Mouse (Mus musculus) stomach, postnatal 0 days (tissue): ENCODE results near the gene Pgs1. TPM values are rescaled to one million over a fixed set of nuclear protein-coding genes. Genes with fewer than 3 reads are reported as not detected.

ENCODE experiments used
- ATAC-seq: fragments of 200-750 bp; cut with Nextera tagmentation; 2 replicates; pipeline ENCODE4 v1.8.0; 2017; ENCODE audit not compliant: low FRiP score, low TSS enrichment
- DNase-seq: peaks from one replicate; pipeline ENCODE4 v3.0.0-alpha.2; 2016; ENCODE audit warnings: low spot score
- H3K27ac ChIP-seq: fragments of 300-500 bp; sonication (generic); replicated peaks from 2 replicates; pipeline ENCODE4 v1.5.1; 2014; ENCODE audit warnings: mild to moderate bottlenecking, control low read depth
- H3K27me3 ChIP-seq: fragments of 300-500 bp; sonication (generic); 2 replicates; pipeline ENCODE4 v1.6.1; 2014; ENCODE audit warnings: low read length; ENCODE audit not compliant: control insufficient read depth, insufficient read depth
- H3K36me3 ChIP-seq: fragments of 300-500 bp; sonication (generic); 2 replicates; pipeline ENCODE4 v1.6.1; 2014; ENCODE audit warnings: low read length, mixed read lengths; ENCODE audit not compliant: control insufficient read depth, insufficient read depth
- H3K4me1 ChIP-seq: fragments of 300-500 bp; sonication (generic); replicated peaks from 2 replicates; pipeline ENCODE4 v1.6.1; 2014; ENCODE audit warnings: antibody characterized with exemption; ENCODE audit not compliant: control insufficient read depth, insufficient read depth
- H3K4me2 ChIP-seq: fragments of 300-500 bp; sonication (generic); replicated peaks from 2 replicates; pipeline ENCODE4 v1.6.1; 2014; ENCODE audit warnings: low read depth, mild to moderate bottlenecking, control low read depth, moderate library complexity
- H3K4me3 ChIP-seq: fragments of 300-500 bp; sonication (generic); 2 replicates; pipeline ENCODE4 v1.5.1; 2014; ENCODE audit warnings: low read depth, low read length, control low read depth
- H3K9ac ChIP-seq: fragments of 300-500 bp; sonication (generic); 2 replicates; pipeline ENCODE4 v1.6.1; 2014; ENCODE audit warnings: mild to moderate bottlenecking, low read length, control low read depth, mixed read lengths
- H3K9me3 ChIP-seq: fragments of 300-500 bp; sonication (generic); 2 replicates; pipeline ENCODE4 v1.6.1; 2016; ENCODE audit warnings: low read length; ENCODE audit not compliant: control insufficient read depth
- CTCF ChIP-seq: IDR thresholded peaks from 2 replicates; pipeline ENCODE4 v1.5.1; 2016; ENCODE audit warnings: antibody characterized with exemption, low read depth, mild to moderate bottlenecking, moderate library complexity
- EP300 ChIP-seq: optimal IDR thresholded peaks from 2 replicates; pipeline ENCODE3; 2016; ENCODE audit warnings: antibody characterized with exemption
- WGBS: fragments of 180-500 bp; shearing (Covaris S2); extraction: QIAGEN DNeasy Blood & Tissue Kit; methylation state at CpG from one replicate; pipeline ENCODE4 v1.1.7; 2014; 5-methylcytosine and 5-hydroxymethylcytosine counted together
- microRNA-seq: library from miRNA; unstranded; fragments of <30 nt; microRNA quantifications from one replicate; pipeline ENCODE4, GENCODE M21; 2016
- polyA plus RNA-seq: library from polyadenylated mRNA; unstranded; fragments of >200 nt; fragmentation: Nextera tagmentation; extraction: Ambion mirVana; gene quantifications from 2 replicates; pipeline ENCODE4 v1.2.1, GENCODE M21; 2015

Gene Pgs1
- polyA plus RNA-seq, 1 experiment from 2014 or later, result 28.7 TPM

DNA sequence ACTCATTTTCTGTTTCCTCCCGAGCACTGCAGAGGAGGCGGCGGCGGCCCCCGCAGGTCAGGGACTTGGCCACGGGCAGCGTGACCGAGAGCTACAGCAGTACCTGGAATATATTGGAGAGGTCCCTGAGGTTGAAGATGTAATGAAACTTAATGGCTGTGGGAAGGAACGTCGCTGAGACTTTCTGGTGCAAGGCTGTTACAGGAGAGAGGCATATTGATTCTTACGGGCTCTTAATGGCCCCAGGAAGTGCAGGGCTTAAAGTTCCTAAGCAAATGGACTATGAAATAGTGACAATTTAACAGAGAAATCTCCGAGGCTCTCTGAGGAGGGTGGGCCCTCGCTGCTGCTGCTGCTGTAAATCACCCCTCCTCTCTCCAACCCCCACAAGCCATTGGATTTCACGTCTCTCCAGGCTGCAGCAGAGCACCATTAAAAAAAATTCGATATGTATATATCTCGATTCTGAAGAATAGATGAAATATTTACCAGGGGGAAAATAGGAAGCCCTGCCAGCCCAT is 82.8 kb downstream of the Pgs1 start:
- DNase-seq (no peak), ATAC-seq (no peak)
- H3K27me3 ChIP-seq, result no peaks in the 10 kb centered on the region
- no peaks in the 10 kb centered on the region for H3K9me3 ChIP-seq
- WGBS, result 64% methylated on average over 16 of the region's 16 CpGs
- no peak overlapping the region for H3K27ac ChIP-seq
- H3K4me3 ChIP-seq, result no peak overlapping the region
- TF ChIP-seq EP300 (no peak), CTCF (no peak)
- H3K4me2 ChIP-seq, result no peak overlapping the region
- no peak overlapping the region for H3K9ac ChIP-seq
- no peaks in the 10 kb centered on the region for H3K4me1 ChIP-seq
- H3K36me3 ChIP-seq, result no peaks in the 10 kb centered on the region

DNA sequence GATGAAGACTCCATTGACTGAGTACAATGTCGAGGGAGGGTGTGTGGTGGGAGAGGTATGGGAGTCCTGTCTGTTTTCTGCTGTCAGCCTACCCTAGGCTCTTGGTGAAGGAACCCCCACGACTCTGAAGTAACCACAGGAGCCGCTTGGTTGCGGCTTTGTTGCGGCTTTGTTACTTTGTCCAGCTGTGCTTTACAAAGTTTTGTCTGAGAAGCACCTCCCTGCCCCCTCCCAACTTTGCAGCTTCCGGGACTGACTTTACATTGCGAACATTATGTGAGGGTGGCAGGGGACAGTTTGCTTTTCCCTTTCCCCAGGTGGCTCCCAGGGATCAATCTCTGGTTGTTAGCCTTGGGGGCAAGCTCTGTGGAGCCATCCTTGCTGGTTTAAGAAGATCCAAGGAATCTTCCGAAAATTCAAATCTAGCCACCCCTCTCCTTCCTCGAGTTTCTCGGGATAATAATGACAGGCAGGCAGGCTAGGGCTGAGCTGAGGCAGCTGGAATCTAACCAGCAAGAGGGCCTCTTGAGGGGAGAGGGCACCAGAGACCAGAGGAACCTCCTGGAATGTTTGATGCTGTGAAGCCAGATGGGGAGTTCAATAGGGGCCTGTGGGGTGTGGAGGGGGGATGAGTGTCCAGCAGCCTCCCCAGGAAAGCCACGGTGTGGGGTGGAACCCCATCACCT is 85.3 kb downstream of the Pgs1 start:
- H3K27ac ChIP-seq, result no peak overlapping the region
- H3K4me1 ChIP-seq, result peaks cover 5% of the 10 kb centered on the region
- ATAC-seq, result no peak
- no peaks in the 10 kb centered on the region for H3K27me3 ChIP-seq
- no peaks in the 10 kb centered on the region for H3K36me3 ChIP-seq
- TF ChIP-seq EP300 (no peak), CTCF (no peak)
- H3K9ac ChIP-seq, result 0 out of 2 replicates have a peak overlapping the region, but pooled peaks have one; percentile 13
- H3K9me3 ChIP-seq, result no peaks in the 10 kb centered on the region
- DNase-seq, result no peak
- H3K4me3 ChIP-seq, result no peak overlapping the region
- H3K4me2 ChIP-seq, result no peak overlapping the region
- WGBS, result 32% methylated on average over 11 of the region's 11 CpGs

Small RNA genes lying within 50 kb of the gene (microRNA-seq; reads per million reads assigned to microRNA genes)
- gene Mir6933, result not detected

Other genes starting within 250 kb of the Pgs1 start
- 8.9 and 10.0 TPM in 2 replicates for gene Tmc8, start 204.2 kb upstream of the Pgs1 start, polyA plus RNA-seq
- gene Tmc6, start 204.1 kb upstream of the Pgs1 start, polyA plus RNA-seq, result 21.0 and 24.1 TPM in 2 replicates
- 0.12 TPM in 1 of 2 replicates, not detected in the other for gene 6030468B19Rik, start 188.6 kb upstream of the Pgs1 start, polyA plus RNA-seq
- 0.18 and 0.24 TPM in 2 replicates for gene Gm20708, start 176.6 kb upstream of the Pgs1 start, polyA plus RNA-seq
- 165 and 183 TPM in 2 replicates for gene Syngr2, start 176.6 kb upstream of the Pgs1 start, polyA plus RNA-seq
- gene Afmid, start 160.4 kb upstream of the Pgs1 start, polyA plus RNA-seq, result 5.7 and 7.7 TPM in 2 replicates
- gene Tk1, start 160.2 kb upstream of the Pgs1 start, polyA plus RNA-seq, result 47.1 and 58.0 TPM in 2 replicates
- 67.0 and 91.7 TPM in 2 replicates for gene Birc5, start 137.0 kb upstream of the Pgs1 start, polyA plus RNA-seq
- not detected in 2 replicates for gene Tmem235, start 125.5 kb upstream of the Pgs1 start, polyA plus RNA-seq
- 5.7 and 6.5 TPM in 2 replicates for gene Tha1, start 112.8 kb upstream of the Pgs1 start, polyA plus RNA-seq
- gene Socs3, start 16.2 kb upstream of the Pgs1 start, polyA plus RNA-seq, result 13.5 and 15.7 TPM in 2 replicates
- gene Dnah17, start 144.3 kb downstream of the Pgs1 start, polyA plus RNA-seq, result 0.04 and 0.06 TPM in 2 replicates